Mouse (Mus musculus) B cell, adult 2 months (primary cell): Measurements from ENCODE around the gene Ggta1.

Experiments used
- DNase-seq, 2 experiments: peaks; one replicate each; pipeline ENCODE4 v3.0.0; 2022

Ggta1 gene

GRCm38 (mm10) chr2:35397590-35398173, 65.3 kb downstream of the Ggta1 start:
- peak; percentile 79 to 83 for DNase-seq

GRCm38 (mm10) chr2:35397096-35397495, 65.9 kb downstream of the Ggta1 start, which contains the start of gene 4930402F06Rik:
TSS of gene 4930402F06Rik (minus strand) at chr2:35397175.
- peak in 1 of 2 experiments; percentile 5 for DNase-seq

- DNase-seq = no peak
Observed at GRCm38 (mm10) chr2:35385441-35385871, 77.6 kb downstream of the Ggta1 start.

- DNase-seq = no peak
Observed at GRCm38 (mm10) chr2:35379306-35379705, 83.7 kb downstream of the Ggta1 start.

GRCm38 (mm10) chr2:35377600-35377999, 85.4 kb downstream of the Ggta1 start:
- no peak for DNase-seq

- peak; percentile 49 to 51 for DNase-seq
Observed at GRCm38 (mm10) chr2:35373003-35373402, 90.0 kb downstream of the Ggta1 start.

GRCm38 (mm10) chr2:35370686-35371085, 92.3 kb downstream of the Ggta1 start:
- no peak for DNase-seq

- no peak for DNase-seq
Observed at GRCm38 (mm10) chr2:35367629-35368028, 95.4 kb downstream of the Ggta1 start, which contains the start of gene 4930568D16Rik. TSS of gene 4930568D16Rik (minus strand) at chr2:35367729.
